Mouse (Mus musculus): Measurements from ENCODE around the gene Kcna3.

GRCm38 (mm10) chr3:107035521-107036457, at the start of gene Kcna3:
- no peak for TF ChIP-seq CTCF (IDR thresholded peaks at IDR 0.05; ENCODE audit: low read depth)
- TF ChIP-seq EP300 (IDR thresholded peaks at IDR 0.05; ENCODE audit: low read depth), result no peak
